Mouse (Mus musculus) embryonic facial prominence, embryonic 12.5 days (tissue): ENCODE data around the gene Wnt6. TPM values are rescaled to one million over a fixed set of nuclear protein-coding genes. Genes with fewer than 3 reads are reported as not detected.

Source experiments
- ATAC-seq: fragments of 200-750 bp; cut with Nextera tagmentation; 2 replicates; pipeline ENCODE4 v1.8.0; 2017; ENCODE audit not compliant: insufficient number of reproducible peaks, insufficient read depth, low FRiP score, low TSS enrichment
- H3K27ac ChIP-seq: fragments of 300-500 bp; sonication (generic); 2 replicates; pipeline ENCODE4 v1.5.1; 2016; ENCODE audit warnings: mild to moderate bottlenecking
- H3K27me3 ChIP-seq: fragments of 300-500 bp; sonication (generic); 2 replicates; pipeline ENCODE4 v1.6.1; 2016; ENCODE audit warnings: mild to moderate bottlenecking, moderate library complexity
- H3K36me3 ChIP-seq: fragments of 300-500 bp; sonication (generic); 2 replicates; pipeline ENCODE4 v1.6.1; 2016; ENCODE audit warnings: mild to moderate bottlenecking
- H3K4me1 ChIP-seq: fragments of 300-500 bp; sonication (generic); 2 replicates; pipeline ENCODE4 v1.6.1; 2016
- H3K4me2 ChIP-seq: fragments of 300-500 bp; sonication (generic); replicated peaks from 2 replicates; pipeline ENCODE4 v1.6.1; 2016; ENCODE audit warnings: mild to moderate bottlenecking, moderate library complexity
- H3K4me3 ChIP-seq: fragments of 300-500 bp; sonication (generic); 2 replicates; pipeline ENCODE4 v1.5.1; 2016; ENCODE audit warnings: mild to moderate bottlenecking
- H3K9ac ChIP-seq: fragments of 300-500 bp; sonication (generic); 2 replicates; pipeline ENCODE4 v1.6.1; 2016; ENCODE audit warnings: mild to moderate bottlenecking, moderate library complexity
- H3K9me3 ChIP-seq: fragments of 300-500 bp; sonication (generic); 2 replicates; pipeline ENCODE4 v1.6.1; 2016; ENCODE audit warnings: mild to moderate bottlenecking, moderate library complexity
- WGBS: fragments of 180-500 bp; shearing (Covaris S2); methylation state at CpG from one replicate; pipeline ENCODE4 v1.1.7; 2016; 5-methylcytosine and 5-hydroxymethylcytosine counted together
- polyA plus RNA-seq: library from polyadenylated mRNA; unstranded; fragments of >200 nt; fragmentation: Nextera tagmentation; extraction: Ambion mirVana; gene quantifications from 2 replicates; pipeline ENCODE4 v1.2.1, GENCODE M21; 2016

The Wnt6 gene
- polyA plus RNA-seq = 30.1 and 30.8 TPM in 2 replicates

DNA sequence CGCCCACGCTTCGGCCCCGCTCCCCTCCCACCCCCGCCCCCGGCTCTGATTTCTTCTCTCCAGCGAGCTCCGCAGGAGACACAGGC, at the start of gene Wnt6:
Gene Wnt6 (plus strand): TSS at position 48 of the 86 bp plus-strand sequence.
- H3K27ac ChIP-seq = no peak within 1 kb of the TSS; the same call in 1 of the 2 replicates
- H3K4me3 ChIP-seq = peak within 1 kb of the TSS; percentile 55
- no peaks in the 10 kb centered on the region for H3K9me3 ChIP-seq
- WGBS = no CpG with 5 or more reads among the region's 8 CpGs
- peaks cover 90% of the 10 kb centered on the region for H3K27me3 ChIP-seq
- no peaks in the 10 kb centered on the region for H3K36me3 ChIP-seq
- H3K4me1 ChIP-seq = peaks cover 31% of the 10 kb centered on the region
- H3K4me2 ChIP-seq = peak within 1 kb of the TSS; percentile 98
- H3K9ac ChIP-seq = peak within 1 kb of the TSS; percentile 53
- ATAC-seq = no peak

- no peak for ATAC-seq
- H3K27me3 ChIP-seq = no peaks in the 10 kb centered on the region
- H3K4me2 ChIP-seq = no peak overlapping the region
- 75% methylated on average over 2 of the region's 2 CpGs for WGBS
- no peak overlapping the region for H3K9ac ChIP-seq
- no peak overlapping the region for H3K27ac ChIP-seq
- no peaks in the 10 kb centered on the region; the same call in 1 of the 2 replicates for H3K4me1 ChIP-seq
- H3K36me3 ChIP-seq = no peaks in the 10 kb centered on the region
- no peaks in the 10 kb centered on the region for H3K9me3 ChIP-seq
- H3K4me3 ChIP-seq = no peak overlapping the region
Measured at GRCm38 (mm10) chr1:74723748-74724147, 47.9 kb upstream of the Wnt6 start.

DNA sequence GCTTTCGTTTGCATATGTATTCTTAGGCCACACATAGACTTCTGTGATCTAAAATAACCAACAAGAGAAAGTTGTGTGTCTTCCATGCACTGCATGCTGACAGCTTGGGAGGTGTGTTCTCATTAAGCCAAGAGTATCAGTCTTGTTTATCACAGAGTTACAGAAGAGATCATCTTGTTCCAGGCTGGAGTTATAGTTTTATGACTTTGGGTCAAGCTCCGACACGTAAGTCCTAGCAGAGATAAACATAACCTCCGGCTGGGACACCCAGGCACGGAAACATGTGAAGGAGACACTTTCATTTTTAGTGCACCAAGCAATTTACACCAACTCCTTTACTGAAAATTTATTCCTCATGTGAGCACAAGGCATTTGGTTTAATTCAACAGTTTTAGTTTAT, 45.6 kb upstream of the Wnt6 start:
- H3K27ac ChIP-seq = no peak overlapping the region
- no peak overlapping the region for H3K9ac ChIP-seq
- H3K36me3 ChIP-seq = no peaks in the 10 kb centered on the region
- no peak for ATAC-seq
- H3K9me3 ChIP-seq = no peaks in the 10 kb centered on the region
- no peaks in the 10 kb centered on the region; the same call in 1 of the 2 replicates for H3K4me1 ChIP-seq
- H3K4me3 ChIP-seq = no peak overlapping the region
- H3K4me2 ChIP-seq = no peak overlapping the region
- no peaks in the 10 kb centered on the region for H3K27me3 ChIP-seq
- WGBS = 71% methylated on average over 5 of the region's 5 CpGs

DNA sequence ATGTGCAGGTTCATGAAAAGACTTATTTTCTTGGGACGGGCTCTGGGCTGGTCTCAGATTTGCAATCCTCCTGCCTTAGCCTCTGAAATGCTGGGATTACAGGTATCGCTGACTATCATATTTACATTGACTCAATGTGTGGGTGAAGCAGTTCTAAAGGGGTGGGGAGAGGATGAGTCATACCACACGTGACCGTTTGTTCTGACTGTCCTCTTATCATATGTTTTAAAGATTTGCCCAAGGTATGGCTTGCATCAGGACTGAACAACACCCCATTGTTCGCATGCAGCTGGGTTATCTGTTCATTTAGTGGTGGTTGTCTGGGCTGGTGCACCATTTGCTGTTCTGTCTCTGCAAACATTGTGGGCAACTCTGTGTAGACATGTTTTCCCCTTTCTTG, 45.0 kb upstream of the Wnt6 start:
- no peak overlapping the region for H3K4me2 ChIP-seq

DNA sequence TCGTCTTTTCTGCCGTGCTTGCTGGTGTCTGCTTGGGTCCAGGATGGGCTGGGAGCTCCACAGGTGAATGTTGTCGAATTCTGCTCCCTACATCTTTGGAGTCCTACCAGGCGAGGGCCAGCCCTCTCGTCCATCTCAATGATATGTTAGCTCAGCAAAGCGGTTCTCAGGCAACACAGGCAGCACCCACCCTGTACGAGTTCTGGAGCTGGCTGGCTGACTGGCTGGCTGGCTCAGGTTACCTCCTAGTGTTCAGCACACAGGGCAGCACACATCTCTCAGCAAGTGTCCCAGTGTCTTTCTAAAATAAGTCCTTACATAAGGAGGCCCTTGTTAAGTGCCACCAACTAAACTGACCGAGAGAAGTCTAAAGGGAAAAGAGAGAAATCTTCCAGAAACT, 43.2 kb upstream of the Wnt6 start:
- Histone ChIP-seq H3K4me3 (no peak overlapping the region), H3K27me3 (no peaks in the 10 kb centered on the region), H3K9ac (no peak overlapping the region), H3K9me3 (no peaks in the 10 kb centered on the region), H3K4me1 (no peaks in the 10 kb centered on the region; the same call in 1 of the 2 replicates), H3K36me3 (no peaks in the 10 kb centered on the region), H3K27ac (no peak overlapping the region), H3K4me2 (no peak overlapping the region)
- 68% methylated on average over 8 of the region's 8 CpGs for WGBS
- no peak for ATAC-seq

More for the DNA sequence above, 45.0 kb upstream of the Wnt6 start:
- no peaks in the 10 kb centered on the region; the same call in 1 of the 2 replicates for H3K4me1 ChIP-seq
- 67% methylated on average over 5 of the region's 5 CpGs for WGBS
- no peak overlapping the region for H3K4me3 ChIP-seq
- H3K27me3 ChIP-seq = no peaks in the 10 kb centered on the region
- no peak overlapping the region for H3K27ac ChIP-seq
- no peak overlapping the region for H3K9ac ChIP-seq
- no peaks in the 10 kb centered on the region for H3K36me3 ChIP-seq
- H3K9me3 ChIP-seq = no peaks in the 10 kb centered on the region
- ATAC-seq = no peak

GRCm38 (mm10) chr1:74736977-74737376, 34.7 kb upstream of the Wnt6 start:
- Histone ChIP-seq H3K36me3 (no peaks in the 10 kb centered on the region), H3K27ac (no peak overlapping the region), H3K9ac (no peak overlapping the region), H3K27me3 (no peaks in the 10 kb centered on the region), H3K4me1 (no peaks in the 10 kb centered on the region), H3K4me2 (no peak overlapping the region), H3K4me3 (no peak overlapping the region), H3K9me3 (no peaks in the 10 kb centered on the region)
- 90% methylated on average over 12 of the region's 12 CpGs for WGBS
- ATAC-seq = no peak

DNA sequence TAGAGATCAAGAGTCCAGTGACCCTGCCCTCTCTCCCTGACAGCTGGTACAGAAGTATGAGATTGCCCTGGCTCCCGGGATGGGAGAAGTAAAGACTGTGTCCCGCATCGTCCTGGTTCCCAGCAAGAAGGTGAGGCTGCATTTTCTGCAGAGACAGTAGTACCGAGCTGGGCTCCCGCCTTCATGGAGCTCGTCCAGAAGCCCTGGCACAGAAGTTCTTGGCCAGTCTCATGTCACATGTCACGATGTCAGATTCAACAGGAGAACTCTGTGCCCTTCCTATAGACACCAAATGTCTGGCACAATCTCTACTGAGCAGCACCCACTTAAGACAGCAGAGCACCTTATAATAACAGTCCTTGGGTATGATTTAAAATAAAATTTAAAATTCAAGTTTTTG, 34.2 kb upstream of the Wnt6 start:
- H3K4me1 ChIP-seq = no peaks in the 10 kb centered on the region
- H3K27ac ChIP-seq = no peak overlapping the region
- H3K36me3 ChIP-seq = no peaks in the 10 kb centered on the region
- no peak overlapping the region for H3K4me3 ChIP-seq
- 92% methylated on average over 7 of the region's 7 CpGs for WGBS
- H3K4me2 ChIP-seq = no peak overlapping the region
- no peaks in the 10 kb centered on the region for H3K27me3 ChIP-seq
- H3K9me3 ChIP-seq = no peaks in the 10 kb centered on the region
- ATAC-seq = no peak
- no peak overlapping the region for H3K9ac ChIP-seq

- no peak overlapping the region for H3K4me3 ChIP-seq
- H3K9ac ChIP-seq = no peak overlapping the region
- no peak overlapping the region for H3K4me2 ChIP-seq
- no peaks in the 10 kb centered on the region for H3K9me3 ChIP-seq
- no peak overlapping the region for H3K27ac ChIP-seq
- H3K27me3 ChIP-seq = no peaks in the 10 kb centered on the region
- 80% methylated on average over 7 of the region's 7 CpGs for WGBS
- no peaks in the 10 kb centered on the region for H3K4me1 ChIP-seq
- no peaks in the 10 kb centered on the region for H3K36me3 ChIP-seq
- ATAC-seq = no peak
Measured at GRCm38 (mm10) chr1:74740846-74741245, 30.8 kb upstream of the Wnt6 start.

DNA sequence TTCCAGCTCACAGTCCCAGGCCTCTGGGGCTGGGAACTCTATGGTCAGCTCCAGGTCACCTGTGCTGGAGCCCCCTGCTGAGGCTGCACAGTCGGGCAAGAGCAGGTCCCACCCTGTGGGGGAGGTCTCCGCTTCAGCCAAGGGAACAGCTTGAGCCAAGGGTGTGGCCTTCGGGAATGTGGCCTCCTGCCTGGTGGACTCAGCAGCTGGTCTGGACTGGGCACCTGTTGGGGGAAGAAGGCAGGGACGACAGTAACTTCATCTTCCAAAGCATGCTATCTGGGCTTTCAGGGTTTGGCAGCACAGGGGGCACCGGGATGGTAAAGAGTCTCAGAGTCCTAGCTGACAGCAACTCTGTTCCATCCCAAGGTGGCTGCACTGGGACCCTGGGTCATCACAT, 24.4 kb upstream of the Wnt6 start:
- ATAC-seq = no peak
- no peak overlapping the region for H3K9ac ChIP-seq
- WGBS = 73% methylated on average over 5 of the region's 5 CpGs
- peaks cover 33% of the 10 kb centered on the region for H3K27me3 ChIP-seq
- H3K4me3 ChIP-seq = no peak overlapping the region
- H3K4me1 ChIP-seq = no peaks in the 10 kb centered on the region; the same call in 1 of the 2 replicates
- H3K9me3 ChIP-seq = no peaks in the 10 kb centered on the region
- H3K4me2 ChIP-seq = no peak overlapping the region
- H3K27ac ChIP-seq = no peak overlapping the region
- no peaks in the 10 kb centered on the region for H3K36me3 ChIP-seq

- H3K36me3 ChIP-seq = no peaks in the 10 kb centered on the region
- no peaks in the 10 kb centered on the region for H3K9me3 ChIP-seq
- H3K4me3 ChIP-seq = peak within 1 kb of the TSS; percentile 15; the same call in 1 of the 2 replicates
- peak within 1 kb of the TSS; percentile 50 for H3K4me2 ChIP-seq
- no peak within 1 kb of the TSS for H3K9ac ChIP-seq
- ATAC-seq = peak; percentile 47; the same call in 1 of the 2 replicates
- 7% methylated on average over 30 of the region's 30 CpGs for WGBS
- peaks cover 33% of the 10 kb centered on the region for H3K27me3 ChIP-seq
- H3K27ac ChIP-seq = no peak within 1 kb of the TSS
- H3K4me1 ChIP-seq = no peaks in the 10 kb centered on the region; the same call in 1 of the 2 replicates
Measured at GRCm38 (mm10) chr1:74748643-74749271, 22.9 kb upstream of the Wnt6 start, which contains the start of gene Prkag3. TSS of gene Prkag3 (minus strand) at chr1:74749221.

DNA sequence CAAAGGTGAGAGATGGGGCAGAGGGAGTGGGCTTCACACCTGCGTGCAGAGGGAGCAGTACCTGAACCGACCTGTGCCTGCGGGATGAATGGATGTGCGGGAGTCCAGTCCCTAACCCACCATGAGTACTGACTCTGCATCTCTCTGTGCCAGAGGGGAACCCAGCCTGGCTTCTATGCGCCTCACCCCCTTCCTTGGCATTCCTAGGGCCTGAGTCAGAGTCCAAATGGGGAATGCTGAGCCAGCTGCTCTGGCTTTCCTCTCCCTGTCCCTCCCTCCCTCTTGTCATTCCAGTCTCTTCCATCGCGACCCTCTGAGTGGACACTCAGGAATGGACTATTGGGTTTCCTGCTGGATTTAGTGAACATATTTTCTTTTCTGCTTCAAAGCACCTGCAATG, 22.4 kb upstream of the Wnt6 start:
- Histone ChIP-seq H3K4me3 (no peak overlapping the region), H3K36me3 (no peaks in the 10 kb centered on the region), H3K4me1 (no peaks in the 10 kb centered on the region; the same call in 1 of the 2 replicates), H3K4me2 (no peak overlapping the region), H3K27ac (no peak overlapping the region), H3K9ac (no peak overlapping the region), H3K9me3 (no peaks in the 10 kb centered on the region), H3K27me3 (peaks cover 33% of the 10 kb centered on the region)
- no peak for ATAC-seq
- WGBS = 60% methylated on average over 7 of the region's 7 CpGs

GRCm38 (mm10) chr1:74750683-74751082, 21.0 kb upstream of the Wnt6 start:
- H3K9ac ChIP-seq = no peak overlapping the region
- no peak overlapping the region for H3K4me3 ChIP-seq
- H3K4me2 ChIP-seq = no peak overlapping the region
- H3K9me3 ChIP-seq = no peaks in the 10 kb centered on the region
- H3K27ac ChIP-seq = no peak overlapping the region
- WGBS = 82% methylated on average over 4 of the region's 4 CpGs
- ATAC-seq = no peak
- peaks cover 33% of the 10 kb centered on the region for H3K27me3 ChIP-seq
- no peaks in the 10 kb centered on the region; the same call in 1 of the 2 replicates for H3K4me1 ChIP-seq
- no peaks in the 10 kb centered on the region for H3K36me3 ChIP-seq

- WGBS = 78% methylated on average over 8 of the region's 8 CpGs
- H3K27me3 ChIP-seq = peaks cover 28% of the 10 kb centered on the region
- H3K4me2 ChIP-seq = no peak overlapping the region
- H3K4me3 ChIP-seq = no peak overlapping the region
- H3K9ac ChIP-seq = no peak overlapping the region
- no peak overlapping the region for H3K27ac ChIP-seq
- no peaks in the 10 kb centered on the region for H3K9me3 ChIP-seq
- no peaks in the 10 kb centered on the region for H3K36me3 ChIP-seq
- H3K4me1 ChIP-seq = no peaks in the 10 kb centered on the region; the same call in 1 of the 2 replicates
- ATAC-seq = no peak
Measured at GRCm38 (mm10) chr1:74752150-74752549, 19.5 kb upstream of the Wnt6 start.
